Mouse (Mus musculus) myocyte (in vitro differentiated cells): ENCODE data around the gene Grb2. TPM values are rescaled to one million over a fixed set of nuclear protein-coding genes. Genes with fewer than 3 reads are reported as not detected.

Source experiments
- H3K27me3 ChIP-seq: one replicate; pipeline ENCODE4 v1.6.1; 2011; ENCODE audit not compliant: control insufficient read depth, insufficient read depth, insufficient read length
- H3K36me3 ChIP-seq: one replicate; pipeline ENCODE4 v1.6.1; 2011; ENCODE audit not compliant: control insufficient read depth, insufficient read depth
- H3K4me2 ChIP-seq: one replicate; pipeline ENCODE4 v1.6.1; 2011; ENCODE audit warnings: low read depth, control low read depth
- H3K4me3 ChIP-seq: one replicate; pipeline ENCODE4 v1.5.1; 2011; ENCODE audit warnings: mild to moderate bottlenecking, control low read depth, moderate library complexity
- H3K79me2 ChIP-seq: one replicate; pipeline ENCODE4 v1.6.1; 2011; ENCODE audit not compliant: control insufficient read depth, insufficient read depth
- H3ac ChIP-seq: one replicate; pipeline ENCODE4 v1.6.1; 2011; ENCODE audit not compliant: control insufficient read depth, insufficient read length
- CEBPB ChIP-seq: IDR thresholded peaks from 2 replicates; pipeline ENCODE4 v1.6.1; 2011; ENCODE audit warnings: mild to moderate bottlenecking, moderate library complexity; ENCODE audit not compliant: poor library complexity, insufficient read depth, severe bottlenecking
- E2F4 ChIP-seq: IDR thresholded peaks from one replicate; pipeline ENCODE4 v1.6.1; 2011; ENCODE audit warnings: mild to moderate bottlenecking, control low read depth, moderate library complexity; ENCODE audit not compliant: insufficient read depth
- MAX ChIP-seq: IDR thresholded peaks from one replicate; pipeline ENCODE4 v1.6.1; 2011; ENCODE audit warnings: low read depth, mild to moderate bottlenecking, control low read depth
- MYOD1 ChIP-seq, 3 experiments: IDR thresholded peaks; one replicate each; pipeline ENCODE4 v1.6.1; 2011; ENCODE audit warnings: control low read depth in 2 of 3, low read depth in 2 of 3, mild to moderate bottlenecking in 2 of 3, moderate library complexity in 1 of 3; ENCODE audit not compliant: insufficient read length in 2 of 3, control insufficient read depth in 1 of 3
- MYOG ChIP-seq, 3 experiments: IDR thresholded peaks; one replicate each; pipeline ENCODE4 v1.6.1; 2011; ENCODE audit warnings: control low read depth in 2 of 3, low read depth in 2 of 3, mild to moderate bottlenecking in 2 of 3; ENCODE audit not compliant: insufficient read length in 2 of 3, control insufficient read depth in 1 of 3, insufficient read depth in 1 of 3
- POLR2A ChIP-seq: IDR thresholded peaks from one replicate; pipeline ENCODE4 v1.6.1; 2011; ENCODE audit warnings: low read depth, mild to moderate bottlenecking, control low read depth, moderate library complexity; ENCODE audit not compliant: insufficient read length
- POLR2AphosphoS2 ChIP-seq: IDR thresholded peaks from one replicate; pipeline ENCODE4 v1.6.1; 2011; ENCODE audit warnings: low read depth, control low read depth; ENCODE audit not compliant: insufficient read length
- REST ChIP-seq: IDR thresholded peaks from one replicate; pipeline ENCODE4 v1.6.1; 2011; ENCODE audit warnings: mild to moderate bottlenecking, control low read depth, moderate library complexity; ENCODE audit not compliant: insufficient read depth, insufficient read length
- SRF ChIP-seq: IDR thresholded peaks from one replicate; pipeline ENCODE4 v1.6.1; 2011; ENCODE audit warnings: low read depth; ENCODE audit not compliant: control insufficient read depth, insufficient read length
- TCF12 ChIP-seq: IDR thresholded peaks from one replicate; pipeline ENCODE4 v1.6.1; 2011; ENCODE audit warnings: mild to moderate bottlenecking, control low read depth; ENCODE audit not compliant: poor library complexity, insufficient read depth, severe bottlenecking
- TCF3 ChIP-seq: IDR thresholded peaks from one replicate; pipeline ENCODE4 v1.6.1; 2011; ENCODE audit warnings: low read depth, control low read depth; ENCODE audit not compliant: insufficient read length
- USF1 ChIP-seq: IDR thresholded peaks from one replicate; pipeline ENCODE4 v1.6.1; 2011; ENCODE audit warnings: low read depth, mild to moderate bottlenecking, control low read depth, moderate library complexity
- polyA plus RNA-seq: library from polyadenylated mRNA; unstranded; fragments of >200 nt; fragmentation: generic; extraction: Trizol; gene quantifications from one replicate; pipeline ENCODE4 v1.2.1, GENCODE M21; 2012; ENCODE audit warnings: missing spikeins

Gene Grb2
- polyA plus RNA-seq, 1 experiment: 71.2 TPM

GRCm38 (mm10) chr11:115691511-115691910 lies 16.9 kb downstream of the Grb2 start:
- TF ChIP-seq USF1 (no peak), E2F4 (no peak), CEBPB (no peak), REST (no peak), POLR2AphosphoS2 (no peak), MYOD1 (IDR thresholded peaks at IDR 0.05; ENCODE audit: control insufficient read depth in 1 of 3, insufficient read length in 2 of 3, low read depth in 2 of 3) (no peak), TCF3 (no peak), POLR2A (no peak), MYOG (IDR thresholded peaks at IDR 0.05; ENCODE audit: control insufficient read depth in 1 of 3, insufficient read depth in 1 of 3, insufficient read length in 2 of 3, low read depth in 2 of 3) (no peak), MAX (no peak), SRF (no peak), TCF12 (no peak)
- Histone ChIP-seq H3K4me3 (no peak overlapping the region), H3K36me3 (peaks cover 7% of the 10 kb centered on the region), H3K79me2 (peaks cover 96% of the 10 kb centered on the region), H3K27me3 (no peaks in the 10 kb centered on the region), H3ac (no peak overlapping the region), H3K4me2 (no peak overlapping the region)

GRCm38 (mm10) chr11:115691013-115691412 lies 17.4 kb downstream of the Grb2 start:
- TF ChIP-seq TCF3 (no peak), MYOD1 (IDR thresholded peaks at IDR 0.05; ENCODE audit: control insufficient read depth in 1 of 3, insufficient read length in 2 of 3, low read depth in 2 of 3) (no peak), CEBPB (no peak), SRF (no peak), POLR2AphosphoS2 (no peak), TCF12 (no peak), E2F4 (no peak), POLR2A (no peak), USF1 (no peak), MAX (no peak), REST (no peak), MYOG (IDR thresholded peaks at IDR 0.05; ENCODE audit: control insufficient read depth in 1 of 3, insufficient read depth in 1 of 3, insufficient read length in 2 of 3, low read depth in 2 of 3) (no peak)
- H3K4me2 ChIP-seq: no peak overlapping the region

GRCm38 (mm10) chr11:115690356-115690755 lies 18.0 kb downstream of the Grb2 start:
- Histone ChIP-seq H3K4me3 (no peak overlapping the region), H3K79me2 (peaks cover 84% of the 10 kb centered on the region), H3ac (no peak overlapping the region), H3K27me3 (no peaks in the 10 kb centered on the region), H3K4me2 (no peak overlapping the region), H3K36me3 (peaks cover 7% of the 10 kb centered on the region)
- TF ChIP-seq TCF3 (no peak), MAX (no peak), MYOD1 (IDR thresholded peaks at IDR 0.05; ENCODE audit: control insufficient read depth in 1 of 3, insufficient read length in 2 of 3, low read depth in 2 of 3) (no peak), POLR2A (no peak), USF1 (no peak), REST (no peak), E2F4 (no peak), SRF (no peak), CEBPB (no peak), TCF12 (no peak), POLR2AphosphoS2 (no peak)

More at GRCm38 (mm10) chr11:115691013-115691412, 17.4 kb downstream of the Grb2 start:
- H3K36me3 ChIP-seq: peaks cover 7% of the 10 kb centered on the region
- peaks cover 91% of the 10 kb centered on the region for H3K79me2 ChIP-seq
- H3K27me3 ChIP-seq: no peaks in the 10 kb centered on the region
- no peak overlapping the region for H3K4me3 ChIP-seq
- no peak overlapping the region for H3ac ChIP-seq

- no peak for TF ChIP-seq SRF
- no peak for TF ChIP-seq POLR2A
- no peak for TF ChIP-seq MYOG (IDR thresholded peaks at IDR 0.05; ENCODE audit: control insufficient read depth in 1 of 3, insufficient read depth in 1 of 3, insufficient read length in 2 of 3, low read depth in 2 of 3)
- TF ChIP-seq MAX: no peak
- TF ChIP-seq CEBPB: no peak
- no peak for TF ChIP-seq POLR2AphosphoS2
- TF ChIP-seq TCF12: no peak
- TF ChIP-seq MYOD1 (IDR thresholded peaks at IDR 0.05; ENCODE audit: control insufficient read depth in 1 of 3, insufficient read length in 2 of 3, low read depth in 2 of 3): no peak
- no peak for TF ChIP-seq E2F4
- no peak for TF ChIP-seq TCF3
- no peak for TF ChIP-seq USF1
- no peak for TF ChIP-seq REST
- no peak overlapping the region for H3ac ChIP-seq
- peaks cover 79% of the 10 kb centered on the region for H3K79me2 ChIP-seq
- no peaks in the 10 kb centered on the region for H3K27me3 ChIP-seq
- no peak overlapping the region for H3K4me3 ChIP-seq
- H3K4me2 ChIP-seq: no peak overlapping the region
- H3K36me3 ChIP-seq: peaks cover 7% of the 10 kb centered on the region
Observed at GRCm38 (mm10) chr11:115689137-115689915, 19.1 kb downstream of the Grb2 start.
